Mouse (Mus musculus) testis, postnatal 14 days (tissue): ENCODE measurements at regions not wholly inside any gene's neighbourhood (a gene's known extent, or its start where the extent isn't known, plus 50 kb on each side); places are given as distances from the start of the nearest gene placed in this dataset.

Experiments
- DNase-seq: peaks from one replicate; pipeline ENCODE4 v3.0.0; 2021; ENCODE audit warnings: low spot score

DNA sequence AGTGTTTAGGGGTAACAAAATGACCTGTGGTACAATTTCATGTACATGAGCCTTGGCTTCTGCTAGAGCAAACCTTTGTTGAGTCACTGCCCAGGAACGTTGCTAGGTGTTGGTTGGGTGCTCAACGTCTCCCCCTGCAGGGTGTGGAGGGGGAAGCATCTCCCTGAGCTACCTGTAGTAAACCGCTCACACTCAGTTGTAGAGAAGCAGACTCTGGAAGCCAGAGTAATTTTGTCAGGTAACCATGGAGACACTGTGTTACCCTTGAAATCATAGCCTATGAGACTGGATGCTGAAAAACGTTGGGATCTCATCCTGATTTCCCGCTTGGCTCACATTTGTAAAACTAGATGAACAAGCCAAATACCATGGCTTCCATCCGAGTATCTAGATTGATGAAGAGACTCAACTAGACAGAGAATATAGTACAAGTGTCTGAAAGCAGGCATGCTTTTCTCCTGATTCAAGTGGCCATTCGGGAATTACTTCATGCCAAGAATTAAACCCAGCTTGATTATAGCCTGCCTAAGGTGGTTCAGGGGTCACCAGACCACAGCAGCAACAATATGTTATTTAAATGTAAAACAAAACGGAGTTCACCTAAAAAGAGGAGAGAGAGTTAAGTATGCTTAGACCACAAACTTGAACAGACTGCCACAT, 63.7 kb upstream of the Ctla4 start:
- peak; percentile 43 for DNase-seq

DNA sequence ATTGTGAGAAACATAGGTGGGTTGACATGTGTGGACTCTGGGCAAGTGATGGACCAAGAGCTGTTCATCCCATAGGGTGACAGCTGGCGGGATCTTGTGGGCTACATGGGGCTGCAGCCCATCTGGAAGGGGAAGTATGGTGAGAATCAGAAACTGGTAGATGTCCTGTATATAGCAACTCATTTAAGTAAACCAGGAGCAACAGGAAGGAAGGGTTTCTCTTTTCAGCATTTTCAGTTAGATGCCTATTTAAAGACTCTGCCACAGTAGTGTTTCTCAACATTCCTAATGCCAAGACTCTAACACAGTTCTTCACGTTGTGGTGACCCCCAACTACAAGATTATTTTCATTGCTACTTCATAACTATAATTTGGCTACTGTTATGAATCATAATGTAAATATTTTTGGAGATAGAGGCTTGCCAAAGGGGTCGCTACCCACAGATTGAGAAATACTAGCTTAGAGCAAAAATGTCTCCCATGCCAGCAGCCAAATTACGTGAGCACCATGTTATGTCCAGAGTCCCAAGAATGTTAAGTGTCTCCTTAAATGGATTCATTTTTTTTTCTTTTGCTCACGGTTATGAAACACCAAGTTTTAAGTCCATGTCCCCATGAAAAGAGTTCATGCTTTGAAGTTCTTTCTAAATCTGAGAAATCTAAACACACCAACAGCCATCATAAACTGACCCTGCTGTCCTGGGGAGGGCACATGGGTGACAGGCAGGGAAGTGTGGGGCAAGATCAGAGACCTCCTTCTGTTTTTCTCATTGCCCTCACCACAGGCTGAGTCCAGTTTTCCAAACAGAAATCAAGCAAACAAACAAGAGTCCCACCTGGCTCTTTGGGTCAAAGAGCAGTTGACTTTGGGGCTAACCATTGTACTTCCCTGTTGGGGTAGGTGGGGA, 62.3 kb upstream of the Ctla4 start:
- DNase-seq: no peak

DNA sequence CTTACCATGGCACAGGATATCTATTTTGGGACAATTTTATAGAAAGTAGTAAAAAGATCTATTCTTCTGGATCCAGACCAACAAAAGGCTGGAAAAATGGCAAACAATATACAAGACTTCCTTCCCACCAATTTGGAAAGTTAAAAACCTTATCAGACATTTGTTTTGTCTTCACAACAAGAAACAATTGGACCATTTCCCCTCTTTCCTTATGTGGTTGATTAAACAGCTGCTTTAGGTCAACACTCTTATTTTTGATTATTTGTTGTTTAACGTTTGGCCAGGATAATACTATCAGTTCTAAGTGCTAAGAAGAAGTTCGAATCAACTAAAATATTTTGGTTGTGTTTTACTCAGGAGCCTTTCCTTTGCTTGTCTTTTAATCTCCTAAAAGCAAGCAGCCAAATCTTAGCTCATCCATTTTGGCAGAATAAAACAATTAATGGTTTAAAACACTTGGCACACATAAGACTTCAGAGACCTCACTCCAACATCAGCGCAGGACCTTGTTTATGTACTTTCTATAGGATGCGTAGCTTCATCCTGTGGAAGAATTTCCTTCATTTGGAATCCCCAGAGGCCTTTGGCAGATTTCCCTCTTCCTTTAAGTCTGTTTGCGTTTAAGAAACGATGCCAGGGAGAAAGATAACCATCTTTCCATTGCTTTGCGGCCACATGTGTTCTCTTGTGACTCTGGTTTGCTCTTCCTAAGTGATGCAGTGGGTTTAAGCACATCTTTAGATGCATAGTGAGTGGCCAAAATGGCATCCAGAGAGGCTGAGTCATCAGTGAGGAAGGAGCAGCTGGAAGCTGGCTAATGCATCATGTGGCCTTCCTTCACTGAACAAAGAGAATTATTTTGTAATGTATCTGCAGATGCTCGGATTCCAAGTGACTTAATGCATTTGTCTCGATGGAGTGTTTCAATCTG, 61.3 kb upstream of the Ctla4 start:
- no peak for DNase-seq

DNA sequence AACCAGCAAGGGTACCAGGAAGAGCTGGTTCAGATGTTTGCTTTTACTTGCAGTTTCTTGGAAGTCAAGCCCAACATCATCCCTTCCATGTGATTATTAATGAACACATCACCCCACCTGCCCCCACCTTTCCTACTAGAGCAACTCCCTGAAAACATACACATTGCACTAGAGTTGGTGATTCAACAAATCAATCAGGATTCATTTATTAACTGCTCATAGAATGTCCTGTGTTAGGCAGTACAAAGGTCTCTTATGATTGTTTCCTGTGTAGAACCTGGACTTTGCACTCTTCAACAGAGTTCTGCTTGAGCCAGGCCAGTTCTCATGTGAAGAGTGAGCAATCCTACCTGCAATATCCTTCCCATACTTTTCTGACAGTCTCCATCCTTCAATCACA, 59.8 kb upstream of the Ctla4 start:
- DNase-seq: no peak

DNA sequence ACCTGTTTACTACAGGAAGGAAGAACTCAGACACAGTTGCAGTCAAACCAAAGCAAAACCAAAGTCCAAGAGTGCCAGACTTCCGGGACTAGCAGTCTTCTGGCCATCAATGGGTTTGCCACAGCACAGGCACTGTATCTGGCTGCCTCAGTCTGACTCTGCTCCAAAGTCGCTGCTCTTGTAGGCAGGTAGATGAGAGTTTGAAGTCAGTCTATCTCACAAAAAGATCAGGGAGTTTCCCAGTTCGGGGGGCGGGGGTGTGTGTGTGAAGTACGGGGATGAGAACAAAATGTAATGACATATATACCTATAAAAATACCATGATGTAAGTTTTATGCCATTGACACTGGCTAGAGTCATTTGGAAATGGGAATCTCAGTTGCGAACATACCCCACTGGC, 58.6 kb upstream of the Ctla4 start:
- no peak for DNase-seq

DNA sequence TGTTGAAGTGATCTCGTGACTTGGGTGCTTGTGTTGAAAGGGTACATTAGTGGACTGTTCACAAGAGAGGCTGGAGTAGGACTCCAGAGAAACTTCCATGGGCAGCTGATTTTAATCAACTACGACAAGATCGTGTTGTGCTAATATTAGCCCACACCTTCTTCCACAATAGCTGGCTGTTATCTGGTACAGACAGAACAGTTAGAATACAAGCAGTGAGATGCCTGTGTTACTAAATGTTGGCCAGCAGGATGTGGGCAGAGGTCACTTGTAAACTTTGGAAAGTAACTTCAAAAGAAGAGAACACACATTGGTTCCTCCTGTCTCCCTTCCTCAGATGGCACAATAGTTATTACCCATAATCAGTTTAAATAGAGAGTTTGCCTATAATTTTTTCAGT, 57.0 kb upstream of the Ctla4 start:
- no peak for DNase-seq

DNA sequence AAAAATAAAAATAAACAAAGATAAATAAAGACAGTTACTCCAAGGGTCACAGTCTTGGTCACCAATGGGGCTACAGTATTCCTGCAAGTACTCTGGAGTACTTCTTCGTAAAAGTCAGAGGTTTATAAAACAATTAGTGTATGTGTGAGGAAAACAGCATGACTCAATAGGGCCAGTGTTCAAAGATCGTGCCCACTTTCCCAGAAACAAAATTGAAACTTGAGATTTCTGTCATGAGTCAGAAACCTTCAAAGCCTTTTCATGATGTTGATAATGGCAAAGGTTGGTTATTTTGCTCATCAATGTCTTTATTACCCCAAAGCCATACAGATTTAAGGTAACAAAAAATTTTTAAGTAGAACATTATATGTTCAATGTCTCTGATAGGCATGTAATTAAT, 53.1 kb upstream of the Ctla4 start:
- no peak for DNase-seq
